Mouse (Mus musculus): ENCODE data around the gene Acap2.
A peak's percentile ranks its signal among the peaks of the same experiment; 100 is the strongest.

The Acap2 gene

GRCm38 (mm10) chr16:31167017-31167887 is 33.8 kb downstream of the Acap2 start:
- no peak for DNase-seq (ENCODE audit: low spot score in 2 of 2)

GRCm38 (mm10) chr16:31165907-31166306 is 35.1 kb downstream of the Acap2 start:
- no peak for DNase-seq (ENCODE audit: low spot score in 2 of 2)

- DNase-seq (ENCODE audit: low spot score in 2 of 2) = no peak
These were observed 35.6 kb downstream of the Acap2 start for GRCm38 (mm10) chr16:31165467-31165866.

- DNase-seq (ENCODE audit: low spot score in 2 of 2) = no peak
These were observed 36.9 kb downstream of the Acap2 start for GRCm38 (mm10) chr16:31164125-31164524.

GRCm38 (mm10) chr16:31160486-31160885 is 40.6 kb downstream of the Acap2 start:
- DNase-seq (ENCODE audit: low spot score in 2 of 2) = no peak

GRCm38 (mm10) chr16:31159491-31159890 is 41.6 kb downstream of the Acap2 start:
- DNase-seq (ENCODE audit: low spot score in 2 of 2) = no peak

- DNase-seq (ENCODE audit: low spot score in 2 of 2) = no peak
These were observed 51.2 kb downstream of the Acap2 start for GRCm38 (mm10) chr16:31149841-31150240.

- no peak for DNase-seq (ENCODE audit: low spot score in 2 of 2)
These were observed 52.2 kb downstream of the Acap2 start for GRCm38 (mm10) chr16:31148891-31149290.

GRCm38 (mm10) chr16:31147766-31148165 is 53.3 kb downstream of the Acap2 start:
- DNase-seq (ENCODE audit: low spot score in 2 of 2) = no peak

GRCm38 (mm10) chr16:31141916-31142315 is 59.1 kb downstream of the Acap2 start:
- no peak for DNase-seq (ENCODE audit: low spot score in 2 of 2)

- no peak for DNase-seq (ENCODE audit: low spot score in 2 of 2)
These were observed 64.3 kb downstream of the Acap2 start for GRCm38 (mm10) chr16:31136616-31137253.

- no peak for DNase-seq (ENCODE audit: low spot score in 2 of 2)
These were observed 65.5 kb downstream of the Acap2 start for GRCm38 (mm10) chr16:31135519-31135918.

- no peak for DNase-seq (ENCODE audit: low spot score in 2 of 2)
These were observed 69.5 kb downstream of the Acap2 start for GRCm38 (mm10) chr16:31131531-31131930.

GRCm38 (mm10) chr16:31128116-31128515 is 72.9 kb downstream of the Acap2 start:
- no peak for DNase-seq (ENCODE audit: low spot score in 2 of 2)

- DNase-seq (ENCODE audit: low spot score in 2 of 2) = no peak
These were observed 76.1 kb downstream of the Acap2 start for GRCm38 (mm10) chr16:31124991-31125390.

GRCm38 (mm10) chr16:31121612-31122011 is 79.4 kb downstream of the Acap2 start:
- DNase-seq (ENCODE audit: low spot score in 2 of 2) = no peak

GRCm38 (mm10) chr16:31113596-31113995 is 87.4 kb downstream of the Acap2 start:
- no peak for DNase-seq (ENCODE audit: low spot score in 2 of 2)

GRCm38 (mm10) chr16:31101352-31101751 is 99.7 kb downstream of the Acap2 start:
- no peak for DNase-seq (ENCODE audit: low spot score in 2 of 2)

GRCm38 (mm10) chr16:31099906-31100305 is 101.1 kb downstream of the Acap2 start:
- DNase-seq (ENCODE audit: low spot score in 2 of 2) = no peak

GRCm38 (mm10) chr16:31094036-31094435 is 107.0 kb downstream of the Acap2 start:
- DNase-seq (ENCODE audit: low spot score in 2 of 2) = no peak

GRCm38 (mm10) chr16:31093186-31093585 is 107.9 kb downstream of the Acap2 start:
- no peak for DNase-seq (ENCODE audit: low spot score in 2 of 2)

GRCm38 (mm10) chr16:31081891-31082290 is 119.2 kb downstream of the Acap2 start:
- no peak for DNase-seq (ENCODE audit: low spot score in 2 of 2)

- peak; percentile 78 to 86 for DNase-seq (ENCODE audit: low spot score in 2 of 2)
These were observed 119.8 kb downstream of the Acap2 start, which contains the start of gene Xxylt1 for GRCm38 (mm10) chr16:31081125-31081664. TSS of gene Xxylt1 (minus strand) at chr16:31081432.
